Mouse (Mus musculus) midbrain, embryonic 16.5 days (tissue): ENCODE measurements at regions not wholly inside any gene's neighbourhood (a gene's known extent, or its start where the extent isn't known, plus 50 kb on each side); places are given as distances from the start of the nearest gene placed in this dataset.

Experiments used
- ATAC-seq: fragments of 200-750 bp; cut with Nextera tagmentation; 2 replicates; pipeline ENCODE4 v1.8.0; 2017; ENCODE audit warnings: moderate TSS enrichment
- H3K27ac ChIP-seq: fragments of 300-500 bp; sonication (generic); 2 replicates; pipeline ENCODE4 v1.5.1; 2014; ENCODE audit warnings: mild to moderate bottlenecking, low read length, mixed read lengths
- H3K27me3 ChIP-seq: fragments of 300-500 bp; sonication (generic); 2 replicates; pipeline ENCODE4 v1.6.1; 2014; ENCODE audit warnings: low read depth, low read length, mixed read lengths; ENCODE audit not compliant: control insufficient read depth, insufficient read depth
- H3K36me3 ChIP-seq: fragments of 300-500 bp; sonication (generic); 2 replicates; pipeline ENCODE4 v1.6.1; 2014; ENCODE audit warnings: mild to moderate bottlenecking, low read length, moderate library complexity, mixed read lengths; ENCODE audit not compliant: control insufficient read depth, insufficient read depth
- H3K4me1 ChIP-seq: fragments of 300-500 bp; sonication (generic); 2 replicates; pipeline ENCODE4 v1.6.1; 2014; ENCODE audit warnings: mild to moderate bottlenecking, low read length, mixed read lengths; ENCODE audit not compliant: control insufficient read depth, insufficient read depth
- H3K4me2 ChIP-seq: fragments of 300-500 bp; sonication (generic); 2 replicates; pipeline ENCODE4 v1.6.1; 2014; ENCODE audit warnings: mild to moderate bottlenecking, low read length, mixed read lengths
- H3K4me3 ChIP-seq: fragments of 300-500 bp; sonication (generic); 2 replicates; pipeline ENCODE4 v1.5.1; 2014; ENCODE audit warnings: low read depth, mild to moderate bottlenecking, low read length, moderate library complexity, mixed read lengths
- H3K9ac ChIP-seq: fragments of 300-500 bp; sonication (generic); 2 replicates; pipeline ENCODE4 v1.6.1; 2014; ENCODE audit warnings: low read depth, low read length, mixed read lengths
- H3K9me3 ChIP-seq: fragments of 300-500 bp; sonication (generic); replicated peaks from 2 replicates; pipeline ENCODE4 v1.6.1; 2014; ENCODE audit warnings: mild to moderate bottlenecking, low read length, mixed read lengths; ENCODE audit not compliant: control insufficient read depth, poor library complexity, severe bottlenecking
- WGBS: fragments of 180-500 bp; shearing (Covaris S2); extraction: QIAGEN DNeasy Blood & Tissue Kit; methylation state at CpG from one replicate; pipeline ENCODE4 v1.1.7; 2014; 5-methylcytosine and 5-hydroxymethylcytosine counted together

DNA sequence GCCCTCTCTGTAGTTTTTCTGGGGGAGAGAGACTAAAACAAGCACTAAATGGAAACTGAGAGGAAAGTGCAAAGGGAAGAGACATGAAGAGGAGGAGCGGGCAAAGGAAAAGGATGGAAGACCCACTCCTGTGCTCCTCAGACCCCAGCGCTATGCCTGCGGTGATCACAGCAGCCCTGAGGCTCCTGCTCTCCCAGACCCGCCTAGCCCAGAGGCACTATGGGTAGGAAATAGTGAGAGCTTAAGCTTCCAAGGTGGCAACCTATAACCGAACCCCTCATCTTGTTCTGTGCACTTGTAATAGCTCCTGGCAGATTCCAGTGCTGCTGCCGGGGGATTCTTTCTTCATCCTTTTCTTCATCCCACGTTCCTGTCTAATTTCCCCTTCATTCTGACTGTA is 112.2 kb upstream of the Oxgr1 start:
- WGBS: 31% methylated on average over 7 of the region's 7 CpGs
- Histone ChIP-seq H3K36me3 (no peaks in the 10 kb centered on the region), H3K4me3 (no peak overlapping the region), H3K9me3 (no peaks in the 10 kb centered on the region), H3K27ac (no peak overlapping the region), H3K27me3 (no peaks in the 10 kb centered on the region), H3K4me1 (peaks cover 17% of the 10 kb centered on the region), H3K4me2 (no peak overlapping the region; the same call in 1 of the 2 replicates), H3K9ac (0 out of 2 replicates have a peak overlapping the region, but pooled peaks have one; percentile 12)
- no peak for ATAC-seq

DNA sequence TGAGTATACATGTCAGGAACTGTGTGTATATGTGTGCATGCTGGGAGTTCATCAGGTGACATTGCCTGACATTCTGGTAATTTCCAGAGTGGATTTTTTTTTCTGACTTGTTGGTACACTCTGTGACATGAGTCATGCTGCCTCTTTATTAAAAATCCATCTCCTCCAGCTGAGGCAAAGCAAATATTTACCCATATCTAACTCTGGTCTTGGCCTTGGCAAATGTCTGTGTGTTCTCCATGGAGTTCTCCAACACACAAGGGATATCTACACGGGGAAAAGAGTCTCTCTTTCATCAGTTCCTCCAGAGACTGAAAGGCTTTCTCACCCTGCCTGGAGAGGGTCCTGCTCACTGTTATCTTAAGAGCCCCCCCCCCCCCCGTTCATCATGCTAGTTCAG is 111.3 kb upstream of the Mbnl2 start:
- no peak overlapping the region for H3K4me2 ChIP-seq
- 76% methylated on average over 2 of the region's 2 CpGs for WGBS
- H3K4me3 ChIP-seq: no peak overlapping the region
- H3K27ac ChIP-seq: no peak overlapping the region
- no peak overlapping the region for H3K9ac ChIP-seq
- no peaks in the 10 kb centered on the region for H3K4me1 ChIP-seq
- no peaks in the 10 kb centered on the region for H3K9me3 ChIP-seq
- H3K36me3 ChIP-seq: no peaks in the 10 kb centered on the region
- no peak for ATAC-seq
- no peaks in the 10 kb centered on the region for H3K27me3 ChIP-seq

DNA sequence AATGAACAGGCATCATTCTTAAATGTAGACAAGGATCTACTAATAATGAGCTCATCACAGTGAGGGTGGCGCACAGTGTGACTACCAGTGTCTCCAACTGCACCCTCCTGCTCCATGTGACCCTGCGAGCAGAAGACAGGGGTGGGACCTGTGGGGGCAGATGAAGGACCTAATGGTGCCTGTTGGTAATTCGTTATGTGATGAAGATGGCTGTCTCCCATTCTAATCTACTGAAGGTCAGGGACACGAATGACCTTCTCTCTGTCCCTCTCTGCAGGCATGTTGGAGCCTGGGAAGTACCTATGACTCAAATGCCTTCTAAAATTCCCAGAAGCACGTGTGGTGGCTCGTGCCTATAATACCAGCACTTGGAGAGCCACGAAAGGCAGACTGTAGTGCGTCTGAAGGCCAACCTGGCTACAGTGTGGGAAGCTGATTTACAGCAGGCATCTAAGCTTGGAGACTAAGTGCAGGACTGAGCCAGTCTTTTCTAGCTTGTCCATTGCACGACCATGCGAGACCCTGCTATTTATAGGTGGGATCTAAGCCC is 109.9 kb upstream of the Mbnl2 start:
- Histone ChIP-seq H3K27me3 (no peaks in the 10 kb centered on the region), H3K9me3 (no peaks in the 10 kb centered on the region), H3K36me3 (no peaks in the 10 kb centered on the region), H3K4me1 (no peaks in the 10 kb centered on the region), H3K4me3 (no peak overlapping the region), H3K9ac (no peak overlapping the region), H3K27ac (no peak overlapping the region), H3K4me2 (no peak overlapping the region)
- ATAC-seq: no peak
- 92% methylated on average over 10 of the region's 10 CpGs for WGBS

DNA sequence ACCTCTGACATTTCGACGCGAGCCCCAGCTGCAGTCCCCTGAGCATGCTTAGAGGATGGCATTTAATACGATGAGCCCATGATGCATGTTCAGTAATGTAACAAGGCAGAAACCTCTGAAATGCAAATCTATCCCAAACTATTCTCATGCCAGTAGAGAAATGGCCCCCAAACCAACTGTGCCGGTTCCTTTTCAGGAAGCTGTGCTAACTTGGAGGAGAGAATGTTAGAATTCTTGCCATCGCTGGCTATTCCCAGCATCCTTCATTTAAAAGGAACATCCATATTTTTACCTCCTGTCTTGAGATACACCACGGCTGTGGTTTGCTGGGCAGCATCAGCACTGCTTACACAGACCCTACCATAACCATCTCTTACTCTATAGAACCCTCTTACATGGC is 104.7 kb upstream of the Mbnl2 start:
- Histone ChIP-seq H3K4me2 (no peak overlapping the region), H3K27ac (no peak overlapping the region), H3K4me1 (no peaks in the 10 kb centered on the region), H3K9ac (no peak overlapping the region), H3K9me3 (no peaks in the 10 kb centered on the region), H3K27me3 (no peaks in the 10 kb centered on the region), H3K36me3 (no peaks in the 10 kb centered on the region), H3K4me3 (no peak overlapping the region)
- ATAC-seq: no peak
- 89% methylated on average over 7 of the region's 7 CpGs for WGBS

DNA sequence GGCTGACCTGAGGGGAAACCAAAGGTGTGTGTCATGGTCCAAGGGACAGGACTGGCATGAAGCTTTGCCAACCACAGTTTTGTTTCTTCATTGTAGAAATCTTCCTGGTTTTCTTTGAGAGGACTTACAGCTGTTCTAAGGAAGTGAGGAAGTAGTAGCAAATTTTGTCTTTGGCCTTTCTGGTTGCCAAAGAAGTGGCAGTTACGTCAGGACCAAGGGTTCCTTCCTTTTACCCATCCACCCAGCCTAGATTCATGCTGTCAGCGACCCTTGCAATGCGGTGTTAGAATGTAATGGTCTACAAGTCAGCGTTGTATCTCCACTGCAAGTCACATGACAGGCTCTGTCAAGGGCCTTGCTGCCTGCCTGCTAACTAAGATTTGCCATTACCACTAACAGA is 103.4 kb upstream of the Mbnl2 start:
- Histone ChIP-seq H3K36me3 (no peaks in the 10 kb centered on the region), H3K27me3 (no peaks in the 10 kb centered on the region), H3K9me3 (no peaks in the 10 kb centered on the region), H3K27ac (no peak overlapping the region), H3K4me1 (no peaks in the 10 kb centered on the region), H3K9ac (no peak overlapping the region), H3K4me3 (no peak overlapping the region), H3K4me2 (no peak overlapping the region)
- ATAC-seq: no peak
- 95% methylated on average over 4 of the region's 4 CpGs for WGBS

DNA sequence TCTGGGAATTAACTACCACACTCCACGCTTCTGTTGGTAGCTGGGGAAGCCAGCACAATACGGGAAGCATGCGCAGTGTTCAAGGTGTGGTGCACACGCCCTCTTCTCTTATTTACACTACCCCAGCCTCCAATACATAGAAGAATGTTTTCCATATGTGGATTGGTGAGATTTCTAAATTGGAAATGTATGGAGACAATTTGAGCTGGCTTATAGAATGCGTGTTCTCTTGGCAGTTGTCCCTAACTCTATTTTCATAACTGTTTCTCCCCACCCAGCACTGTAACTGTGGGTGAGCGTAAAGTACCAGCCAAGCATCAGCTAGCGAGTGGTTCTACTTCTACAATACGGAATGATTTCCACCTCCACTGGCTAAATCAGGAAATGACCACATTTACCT is 102.6 kb upstream of the Mbnl2 start:
- Histone ChIP-seq H3K9ac (no peak overlapping the region), H3K4me1 (no peaks in the 10 kb centered on the region), H3K36me3 (no peaks in the 10 kb centered on the region), H3K4me3 (no peak overlapping the region), H3K27ac (no peak overlapping the region), H3K9me3 (no peaks in the 10 kb centered on the region), H3K27me3 (no peaks in the 10 kb centered on the region), H3K4me2 (no peak overlapping the region)
- 90% methylated on average over 8 of the region's 8 CpGs for WGBS
- ATAC-seq: no peak

DNA sequence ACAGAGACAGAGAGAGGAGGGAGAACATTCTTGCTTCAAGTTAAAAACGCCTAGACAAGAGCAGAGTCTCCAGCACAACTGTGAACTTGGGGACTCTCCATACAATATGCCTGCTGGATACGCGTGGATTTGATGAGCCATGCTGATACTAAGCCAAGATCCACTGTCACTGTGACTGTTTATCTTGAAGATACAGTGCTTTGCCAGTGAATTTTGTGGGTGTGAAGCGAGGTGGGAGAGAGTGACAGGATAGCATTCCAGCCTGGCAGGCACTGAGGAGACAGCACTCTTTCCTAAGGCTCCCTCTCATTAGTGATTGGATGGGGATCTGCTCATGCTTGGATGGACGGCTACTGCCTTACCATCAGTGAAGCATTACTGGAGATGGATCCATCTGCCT is 100.9 kb upstream of the Mbnl2 start:
- Histone ChIP-seq H3K36me3 (no peaks in the 10 kb centered on the region), H3K4me3 (no peak overlapping the region), H3K27ac (no peak overlapping the region), H3K27me3 (no peaks in the 10 kb centered on the region), H3K9me3 (no peaks in the 10 kb centered on the region), H3K4me2 (no peak overlapping the region), H3K9ac (no peak overlapping the region), H3K4me1 (no peaks in the 10 kb centered on the region)
- no peak for ATAC-seq
- 88% methylated on average over 5 of the region's 5 CpGs for WGBS

DNA sequence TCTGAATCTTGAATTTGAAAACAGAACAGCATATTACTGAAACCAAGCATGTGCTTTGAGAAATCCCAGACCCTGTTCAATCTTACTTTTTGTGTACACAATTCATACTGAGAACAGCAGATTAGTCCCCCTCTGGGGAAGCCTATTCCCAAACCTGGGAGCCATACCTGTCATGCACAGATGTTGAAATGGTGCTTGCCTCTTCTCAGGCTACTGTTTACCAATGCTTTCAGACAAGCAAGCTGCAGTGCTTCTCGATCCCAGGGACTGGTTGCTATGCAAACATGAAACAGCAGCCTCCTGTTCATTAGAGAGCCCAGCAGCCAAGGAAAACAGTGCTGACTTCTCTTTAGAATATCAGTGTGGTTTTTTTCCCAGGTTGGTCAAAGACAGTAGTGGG is 80.3 kb upstream of the Mbnl2 start:
- Histone ChIP-seq H3K27me3 (no peaks in the 10 kb centered on the region), H3K4me1 (no peaks in the 10 kb centered on the region), H3K27ac (no peak overlapping the region), H3K36me3 (no peaks in the 10 kb centered on the region), H3K4me3 (no peak overlapping the region), H3K9me3 (no peaks in the 10 kb centered on the region), H3K4me2 (no peak overlapping the region), H3K9ac (no peak overlapping the region)
- 44% methylated on average over 1 of the region's 1 CpGs for WGBS
- ATAC-seq: no peak

DNA sequence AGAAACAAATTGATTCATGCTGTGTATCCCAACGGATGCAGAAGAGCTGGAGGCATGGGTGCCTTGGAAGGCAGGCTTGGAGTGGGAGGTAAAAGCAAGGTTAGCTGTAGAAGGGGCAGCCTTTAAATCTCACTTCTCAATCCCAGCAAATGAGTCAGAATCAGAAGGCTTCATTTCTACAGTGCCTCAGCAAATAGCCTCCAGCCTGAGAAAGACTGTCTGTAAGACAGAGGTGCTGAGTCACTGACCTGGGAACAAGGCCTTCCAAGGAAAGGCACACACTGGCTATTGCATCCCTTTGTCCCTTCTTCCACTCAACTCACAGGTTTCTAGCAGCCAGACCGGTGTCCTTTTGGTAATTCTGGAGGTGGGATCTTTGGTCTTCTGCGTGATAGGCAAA is 63.7 kb upstream of the Mbnl2 start:
- no peak for ATAC-seq
- 88% methylated on average over 3 of the region's 3 CpGs for WGBS

DNA sequence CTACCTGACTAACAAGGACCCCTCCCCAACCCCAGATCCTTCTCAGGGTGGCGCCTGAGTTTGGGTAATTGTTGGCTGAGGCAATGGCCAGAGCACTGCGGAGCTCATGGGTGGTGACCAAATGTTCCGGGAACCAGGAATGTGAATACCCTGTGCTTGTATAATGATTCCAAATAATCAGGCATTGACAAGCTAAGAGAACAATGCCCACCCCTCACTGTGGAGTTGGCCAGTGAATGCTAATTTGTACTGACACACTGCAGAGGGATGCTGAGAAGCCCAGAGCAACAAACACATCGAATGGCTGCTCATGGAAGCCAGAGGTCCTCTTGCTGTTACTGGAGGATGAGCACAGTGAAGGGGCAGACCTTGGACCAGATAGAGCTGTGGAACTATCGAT is 62.8 kb upstream of the Mbnl2 start:
- no peak overlapping the region for H3K4me3 ChIP-seq

More for the DNA sequence above, 63.7 kb upstream of the Mbnl2 start:
- Histone ChIP-seq H3K4me1 (no peaks in the 10 kb centered on the region), H3K27ac (no peak overlapping the region), H3K4me3 (no peak overlapping the region), H3K9me3 (no peaks in the 10 kb centered on the region), H3K4me2 (no peak overlapping the region), H3K36me3 (no peaks in the 10 kb centered on the region), H3K9ac (no peak overlapping the region), H3K27me3 (no peaks in the 10 kb centered on the region)

More for the DNA sequence above, 62.8 kb upstream of the Mbnl2 start:
- H3K27ac ChIP-seq: no peak overlapping the region
- no peaks in the 10 kb centered on the region for H3K36me3 ChIP-seq
- H3K27me3 ChIP-seq: no peaks in the 10 kb centered on the region
- H3K4me1 ChIP-seq: no peaks in the 10 kb centered on the region
- no peak overlapping the region for H3K4me2 ChIP-seq
- no peaks in the 10 kb centered on the region for H3K9me3 ChIP-seq
- no peak overlapping the region for H3K9ac ChIP-seq
- no peak for ATAC-seq
- 63% methylated on average over 5 of the region's 5 CpGs for WGBS
